Mouse (Mus musculus): Measurements from ENCODE around the gene Krt80. TPM values are rescaled to one million over a fixed set of nuclear protein-coding genes. Genes with fewer than 3 reads are reported as not detected.

Gene Krt80
- polyA plus RNA-seq (2015; fragmentation: Nextera tagmentation; extraction: Ambion mirVana) = 0.10 TPM in 2 replicates

GRCm38 (mm10) chr15:101370101-101370911, at the start of gene Krt80:
Gene Krt80, minus strand, starts transcription at chr15:101370162.
- Histone ChIP-seq H3K9me3 (replicated peaks; ENCODE audit: control insufficient read depth, low read length, poor library complexity, severe bottlenecking) (no peaks in the 10 kb centered on the region), H3K4me2 (ENCODE audit: low read length) (no peak within 1 kb of the TSS), H3K27me3 (ENCODE audit: control insufficient read depth, insufficient read depth, low read depth, low read length) (no peaks in the 10 kb centered on the region), H3K9ac (ENCODE audit: low read depth, low read length) (no peak within 1 kb of the TSS), H3K27ac (ENCODE audit: low read length) (no peak within 1 kb of the TSS), H3K4me3 (ENCODE audit: low read depth, low read length) (no peak within 1 kb of the TSS), H3K4me1 (ENCODE audit: control insufficient read depth, insufficient read depth, low read length) (no peaks in the 10 kb centered on the region), H3K36me3 (ENCODE audit: control insufficient read depth, insufficient read depth, low read length) (no peaks in the 10 kb centered on the region)
- ATAC-seq = no peak
- WGBS = 65% methylated on average over 22 of the region's 22 CpGs

- no peaks in the 10 kb centered on the region for H3K36me3 ChIP-seq (ENCODE audit: control insufficient read depth, insufficient read depth, low read length)
- ATAC-seq = no peak
- H3K27ac ChIP-seq (ENCODE audit: low read length) = no peak overlapping the region
- no peaks in the 10 kb centered on the region for H3K27me3 ChIP-seq (ENCODE audit: control insufficient read depth, insufficient read depth, low read depth, low read length)
- H3K4me1 ChIP-seq (ENCODE audit: control insufficient read depth, insufficient read depth, low read length) = no peaks in the 10 kb centered on the region
- no peaks in the 10 kb centered on the region for H3K9me3 ChIP-seq (replicated peaks; ENCODE audit: control insufficient read depth, low read length, poor library complexity, severe bottlenecking)
- whole genome bisulfite sequencing = 85% methylated on average over 4 of the region's 4 CpGs
- no peak overlapping the region for H3K4me3 ChIP-seq (ENCODE audit: low read depth, low read length)
- no peak overlapping the region for H3K4me2 ChIP-seq (ENCODE audit: low read length)
- no peak overlapping the region for H3K9ac ChIP-seq (ENCODE audit: low read depth, low read length)
Measured at GRCm38 (mm10) chr15:101418950-101419349, 49.0 kb upstream of the Krt80 start.

DNA sequence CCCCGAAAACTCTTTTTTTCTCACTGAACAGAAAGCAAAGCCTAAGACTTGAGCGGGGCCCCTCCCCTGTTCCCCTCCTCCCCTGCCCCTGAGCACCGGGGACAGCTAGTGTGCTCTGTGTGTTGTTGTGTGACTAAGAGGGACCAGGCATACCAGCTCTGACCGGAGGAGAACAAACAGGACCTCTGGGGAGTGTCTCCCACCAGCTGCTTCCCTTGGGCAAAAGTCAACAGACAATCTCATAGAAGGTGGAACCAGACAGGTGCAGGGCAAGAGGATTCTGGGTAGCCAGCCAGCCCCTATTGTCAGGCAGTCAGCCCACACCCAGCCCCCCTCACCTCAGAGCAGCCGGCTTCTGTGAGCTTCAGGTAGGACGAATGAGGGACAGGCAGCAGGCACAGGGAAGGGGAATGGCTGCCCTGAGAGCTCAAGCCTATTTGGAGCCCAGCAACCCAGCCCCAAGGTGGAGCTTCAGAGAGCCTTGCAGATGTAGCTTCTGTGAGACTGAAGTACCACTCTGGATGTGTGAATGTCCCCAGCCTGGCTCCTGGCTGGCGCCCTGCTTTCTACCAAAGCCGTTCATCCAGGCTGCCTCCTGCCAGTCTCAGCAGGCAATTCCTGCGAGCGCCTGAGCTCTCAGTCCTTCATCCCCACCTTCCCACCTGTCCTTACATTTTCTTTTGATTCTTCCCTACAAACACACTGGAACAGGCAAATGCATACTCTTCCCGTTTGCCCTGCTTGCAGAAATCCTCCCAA, 45.0 kb upstream of the Krt80 start:
- no peak for ATAC-seq
- Histone ChIP-seq H3K9me3 (replicated peaks; ENCODE audit: control insufficient read depth, low read length, poor library complexity, severe bottlenecking) (no peaks in the 10 kb centered on the region), H3K27ac (ENCODE audit: low read length) (no peak overlapping the region), H3K27me3 (ENCODE audit: control insufficient read depth, insufficient read depth, low read depth, low read length) (peaks cover 10% of the 10 kb centered on the region), H3K9ac (ENCODE audit: low read depth, low read length) (no peak overlapping the region), H3K36me3 (ENCODE audit: control insufficient read depth, insufficient read depth, low read length) (no peaks in the 10 kb centered on the region), H3K4me1 (ENCODE audit: control insufficient read depth, insufficient read depth, low read length) (no peaks in the 10 kb centered on the region), H3K4me3 (ENCODE audit: low read depth, low read length) (no peak overlapping the region), H3K4me2 (ENCODE audit: low read length) (no peak overlapping the region)
- 42% methylated on average over 11 of the region's 11 CpGs for WGBS

DNA sequence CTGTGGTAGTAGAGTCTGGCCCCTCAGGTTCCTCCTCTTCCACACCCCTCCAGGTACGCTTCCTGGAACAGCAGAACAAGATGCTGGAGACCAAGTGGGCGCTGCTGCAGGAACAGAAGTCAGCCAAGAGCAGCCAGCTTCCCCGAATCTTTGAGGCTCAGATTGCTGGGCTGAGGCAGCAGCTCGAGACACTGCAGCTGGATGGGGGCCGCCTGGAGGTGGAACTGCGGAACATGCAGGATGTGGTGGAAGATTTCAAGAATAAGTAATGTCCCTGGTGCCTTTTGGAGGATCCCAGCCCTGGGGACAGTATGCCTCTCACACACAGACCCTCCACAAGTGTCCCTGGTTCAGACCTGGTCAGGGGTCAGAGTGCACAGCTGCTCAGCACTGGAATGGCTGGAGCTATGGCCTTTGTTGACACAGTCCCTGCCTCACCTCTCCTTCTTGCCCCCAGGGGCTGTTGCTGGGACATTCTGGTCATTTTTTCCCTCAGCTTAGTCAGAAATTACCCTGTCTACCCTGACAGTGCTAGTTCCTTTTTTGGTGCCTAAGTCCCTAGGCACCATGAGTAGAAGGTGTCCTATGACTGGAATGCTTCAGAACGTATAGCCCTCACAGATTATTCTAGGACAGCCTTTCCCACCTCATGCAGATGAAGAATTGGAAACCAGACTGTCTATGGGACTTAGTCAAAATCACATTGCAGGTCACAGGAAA, 44.1 kb upstream of the Krt80 start:
- Histone ChIP-seq H3K4me1 (ENCODE audit: control insufficient read depth, insufficient read depth, low read length) (no peaks in the 10 kb centered on the region), H3K9me3 (replicated peaks; ENCODE audit: control insufficient read depth, low read length, poor library complexity, severe bottlenecking) (no peaks in the 10 kb centered on the region), H3K27ac (ENCODE audit: low read length) (no peak overlapping the region), H3K9ac (ENCODE audit: low read depth, low read length) (no peak overlapping the region), H3K4me2 (ENCODE audit: low read length) (no peak overlapping the region), H3K36me3 (ENCODE audit: control insufficient read depth, insufficient read depth, low read length) (no peaks in the 10 kb centered on the region), H3K27me3 (ENCODE audit: control insufficient read depth, insufficient read depth, low read depth, low read length) (peaks cover 10% of the 10 kb centered on the region), H3K4me3 (ENCODE audit: low read depth, low read length) (no peak overlapping the region)
- WGBS = 58% methylated on average over 7 of the region's 7 CpGs
- ATAC-seq = no peak

GRCm38 (mm10) chr15:101412188-101412587, 42.2 kb upstream of the Krt80 start:
- 19% methylated on average over 31 of the region's 31 CpGs for WGBS
- Histone ChIP-seq H3K4me3 (ENCODE audit: low read depth, low read length) (no peak overlapping the region), H3K36me3 (ENCODE audit: control insufficient read depth, insufficient read depth, low read length) (no peaks in the 10 kb centered on the region), H3K27me3 (ENCODE audit: control insufficient read depth, insufficient read depth, low read depth, low read length) (peaks cover 10% of the 10 kb centered on the region), H3K4me2 (ENCODE audit: low read length) (no peak overlapping the region), H3K9ac (ENCODE audit: low read depth, low read length) (no peak overlapping the region), H3K4me1 (ENCODE audit: control insufficient read depth, insufficient read depth, low read length) (no peaks in the 10 kb centered on the region), H3K27ac (ENCODE audit: low read length) (no peak overlapping the region), H3K9me3 (replicated peaks; ENCODE audit: control insufficient read depth, low read length, poor library complexity, severe bottlenecking) (no peaks in the 10 kb centered on the region)
- no peak for ATAC-seq

- no peak for ATAC-seq
- Histone ChIP-seq H3K4me3 (ENCODE audit: low read depth, low read length) (no peak within 1 kb of the TSS), H3K4me1 (ENCODE audit: control insufficient read depth, insufficient read depth, low read length) (no peaks in the 10 kb centered on the region), H3K27ac (ENCODE audit: low read length) (no peak within 1 kb of the TSS), H3K9ac (ENCODE audit: low read depth, low read length) (no peak within 1 kb of the TSS), H3K4me2 (ENCODE audit: low read length) (no peak within 1 kb of the TSS), H3K36me3 (ENCODE audit: control insufficient read depth, insufficient read depth, low read length) (no peaks in the 10 kb centered on the region), H3K27me3 (ENCODE audit: control insufficient read depth, insufficient read depth, low read depth, low read length) (peaks cover 10% of the 10 kb centered on the region), H3K9me3 (replicated peaks; ENCODE audit: control insufficient read depth, low read length, poor library complexity, severe bottlenecking) (no peaks in the 10 kb centered on the region)
- WGBS = 59% methylated on average over 2 of the region's 2 CpGs
Measured at GRCm38 (mm10) chr15:101410775-101411174, 40.8 kb upstream of the Krt80 start, which contains the start of gene Krt7. Gene Krt7, plus strand, starts transcription at chr15:101411043.

GRCm38 (mm10) chr15:101398269-101398668, 28.3 kb upstream of the Krt80 start:
- ATAC-seq = no peak
- Histone ChIP-seq H3K27ac (ENCODE audit: low read length) (no peak overlapping the region), H3K4me2 (ENCODE audit: low read length) (no peak overlapping the region), H3K4me1 (ENCODE audit: control insufficient read depth, insufficient read depth, low read length) (no peaks in the 10 kb centered on the region), H3K36me3 (ENCODE audit: control insufficient read depth, insufficient read depth, low read length) (no peaks in the 10 kb centered on the region), H3K9ac (ENCODE audit: low read depth, low read length) (no peak overlapping the region), H3K27me3 (ENCODE audit: control insufficient read depth, insufficient read depth, low read depth, low read length) (no peaks in the 10 kb centered on the region), H3K4me3 (ENCODE audit: low read depth, low read length) (no peak overlapping the region), H3K9me3 (replicated peaks; ENCODE audit: control insufficient read depth, low read length, poor library complexity, severe bottlenecking) (no peaks in the 10 kb centered on the region)
- WGBS = 82% methylated on average over 8 of the region's 8 CpGs

- Histone ChIP-seq H3K27ac (ENCODE audit: low read length) (no peak overlapping the region), H3K9me3 (replicated peaks; ENCODE audit: control insufficient read depth, low read length, poor library complexity, severe bottlenecking) (no peaks in the 10 kb centered on the region), H3K9ac (ENCODE audit: low read depth, low read length) (no peak overlapping the region), H3K27me3 (ENCODE audit: control insufficient read depth, insufficient read depth, low read depth, low read length) (no peaks in the 10 kb centered on the region), H3K4me2 (ENCODE audit: low read length) (no peak overlapping the region), H3K4me1 (ENCODE audit: control insufficient read depth, insufficient read depth, low read length) (no peaks in the 10 kb centered on the region), H3K36me3 (ENCODE audit: control insufficient read depth, insufficient read depth, low read length) (no peaks in the 10 kb centered on the region), H3K4me3 (ENCODE audit: low read depth, low read length) (no peak overlapping the region)
- WGBS = 92% methylated on average over 2 of the region's 2 CpGs
- no peak for ATAC-seq
Measured at GRCm38 (mm10) chr15:101397683-101398082, 27.7 kb upstream of the Krt80 start.

Data from midbrain, embryonic 16.5 days (tissue).